8 mouse cellular contexts compared by ENCODE assay signal in the genomic region with DNA sequence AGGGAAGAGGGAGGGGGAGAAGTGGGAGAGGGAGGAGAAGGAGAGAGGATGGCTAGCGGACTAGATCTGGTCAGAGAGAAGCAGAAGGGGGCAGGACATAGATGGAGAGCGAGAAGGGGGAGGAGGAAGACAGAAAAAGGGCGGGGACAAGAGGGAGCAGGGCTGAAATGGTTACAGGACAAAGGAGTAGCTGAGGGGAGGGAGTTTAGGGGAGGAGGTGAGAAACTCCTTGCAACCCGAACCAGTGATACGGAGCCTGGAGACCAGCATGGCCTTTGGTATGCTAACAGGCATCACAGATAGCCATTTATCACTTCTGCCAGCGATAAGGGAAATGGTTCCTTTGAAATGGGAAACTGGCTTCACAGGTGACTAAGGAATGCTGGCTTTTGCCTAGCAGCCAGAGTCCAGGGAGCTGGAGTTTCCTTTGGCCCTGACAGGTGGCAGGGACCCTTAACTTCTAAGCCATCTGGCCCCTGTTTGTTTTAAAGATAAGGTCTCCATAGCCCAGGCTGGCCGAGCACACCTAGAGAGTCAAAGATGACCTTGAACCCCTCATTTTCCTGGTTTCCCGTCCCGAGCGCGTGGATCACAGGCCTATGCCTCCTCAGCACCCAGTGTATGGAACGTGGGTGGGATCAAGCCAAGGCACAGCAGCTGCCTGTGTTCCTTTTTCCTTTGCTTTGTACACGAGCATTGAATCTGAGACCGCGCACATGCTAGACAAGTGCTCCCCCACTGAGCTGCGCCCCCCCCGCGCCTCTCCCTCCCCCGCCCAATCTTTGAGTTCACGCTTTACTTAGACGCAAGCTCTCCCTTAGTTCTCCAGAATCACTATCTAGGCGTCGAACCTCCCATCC. TPM values are rescaled to one million over a fixed set of nuclear protein-coding genes. Genes with fewer than 3 reads are reported as not detected.
A peak's percentile ranks its signal among the peaks of the same experiment; 100 is the strongest.
DNase-seq lines count a peak whose midpoint lies in the region; ATAC-seq lines count a peak whose summit lies in the region.

No protein-coding gene starts in this region.

- H3K27ac ChIP-seq in lung, embryonic 16.5 days (ENCODE audit: low read length), result no peak overlapping the region
- peak overlapping the region; percentile 51; the same call in 1 of the 2 replicates for H3K27ac ChIP-seq in embryonic facial prominence, embryonic 10.5 days (replicated peaks)
- no peak overlapping the region for H3K27ac ChIP-seq in limb, embryonic 15.5 days
- peak overlapping the region; percentile 69 for H3K27ac ChIP-seq in stomach, embryonic 14.5 days (ENCODE audit: low read length)

- peaks cover 11% of the 10 kb centered on the region for H3K4me1 ChIP-seq in lung, embryonic 16.5 days (replicated peaks; ENCODE audit: control insufficient read depth, insufficient read depth, low read length)
- peaks cover 34% of the 10 kb centered on the region for H3K4me1 ChIP-seq in embryonic facial prominence, embryonic 10.5 days
- H3K4me1 ChIP-seq in limb, embryonic 15.5 days, result peaks cover 30% of the 10 kb centered on the region
- peaks cover 7% of the 10 kb centered on the region; the same call in 1 of the 2 replicates for H3K4me1 ChIP-seq in stomach, embryonic 14.5 days (ENCODE audit: control insufficient read depth, insufficient read depth, low read length)

- no peaks in the 10 kb centered on the region for H3K9me3 ChIP-seq in lung, embryonic 16.5 days (ENCODE audit: control insufficient read depth, low read length)
- H3K9me3 ChIP-seq in embryonic facial prominence, embryonic 10.5 days, result no peaks in the 10 kb centered on the region
- H3K9me3 ChIP-seq in limb, embryonic 15.5 days, result no peaks in the 10 kb centered on the region
- no peaks in the 10 kb centered on the region for H3K9me3 ChIP-seq in stomach, embryonic 14.5 days (ENCODE audit: control insufficient read depth, low read depth, low read length)

- H3K9ac ChIP-seq in lung, embryonic 16.5 days (ENCODE audit: low read length), result no peak overlapping the region
- 0 out of 2 replicates have a peak overlapping the region, but pooled peaks have one; percentile 7 for H3K9ac ChIP-seq in limb, embryonic 15.5 days
- no peak overlapping the region for H3K9ac ChIP-seq in stomach, embryonic 14.5 days (replicated peaks; ENCODE audit: low read depth, low read length)

- H3K4me3 ChIP-seq in lung, embryonic 16.5 days (ENCODE audit: low read length), result no peak overlapping the region
- H3K4me3 ChIP-seq in embryonic facial prominence, embryonic 10.5 days, result peak overlapping the region; percentile 35
- H3K4me3 ChIP-seq in limb, embryonic 15.5 days, result no peak overlapping the region
- H3K4me3 ChIP-seq in stomach, embryonic 14.5 days (ENCODE audit: low read depth, low read length), result no peak overlapping the region

- WGBS in lung, embryonic 16.5 days, result 10% methylated on average over 23 of the region's 23 CpGs
- 2% methylated on average over 23 of the region's 23 CpGs for WGBS in embryonic facial prominence, embryonic 10.5 days
- WGBS in limb, embryonic 15.5 days, result 7% methylated on average over 22 of the region's 23 CpGs
- 5% methylated on average over 23 of the region's 23 CpGs for WGBS in stomach, embryonic 14.5 days

- ATAC-seq in lung, embryonic 16.5 days (ENCODE audit: low read depth), result peak; percentile 40; the same call in 1 of the 2 replicates
- ATAC-seq in limb, embryonic 15.5 days (ENCODE audit: insufficient number of reproducible peaks, low FRiP score, low TSS enrichment, low read depth), result no peak
- ATAC-seq in stomach, embryonic 14.5 days (ENCODE audit: insufficient number of reproducible peaks, insufficient read depth, low FRiP score, low read depth), result peak; percentile 85

- peaks cover 11% of the 10 kb centered on the region for H3K27me3 ChIP-seq in lung, embryonic 16.5 days (ENCODE audit: control insufficient read depth, insufficient read depth, low read depth, low read length)
- peaks cover 69% of the 10 kb centered on the region for H3K27me3 ChIP-seq in embryonic facial prominence, embryonic 10.5 days (replicated peaks; ENCODE audit: low read depth, poor library complexity, severe bottlenecking)
- peaks cover 18% of the 10 kb centered on the region for H3K27me3 ChIP-seq in limb, embryonic 15.5 days
- H3K27me3 ChIP-seq in stomach, embryonic 14.5 days (ENCODE audit: control insufficient read depth, insufficient read depth, low read length), result 0 out of 2 replicates have a peak, but pooled peaks cover 5% of the 10 kb centered on the region

- no peaks in the 10 kb centered on the region for H3K36me3 ChIP-seq in lung, embryonic 16.5 days (ENCODE audit: control insufficient read depth, insufficient read depth, low read length)
- no peaks in the 10 kb centered on the region for H3K36me3 ChIP-seq in embryonic facial prominence, embryonic 10.5 days (replicated peaks)
- no peaks in the 10 kb centered on the region for H3K36me3 ChIP-seq in limb, embryonic 15.5 days
- no peaks in the 10 kb centered on the region for H3K36me3 ChIP-seq in stomach, embryonic 14.5 days (ENCODE audit: control insufficient read depth, insufficient read depth, low read length)

- H3K4me2 ChIP-seq in lung, embryonic 16.5 days (ENCODE audit: low read depth, low read length), result no peak overlapping the region; the same call in 1 of the 2 replicates
- H3K4me2 ChIP-seq in limb, embryonic 15.5 days, result peak overlapping the region; percentile 35
- 0 out of 2 replicates have a peak overlapping the region, but pooled peaks have one; percentile 14 for H3K4me2 ChIP-seq in stomach, embryonic 14.5 days (replicated peaks; ENCODE audit: low read depth, low read length)

- DNase-seq in lung, postnatal 10 days, result no peak
- DNase-seq in embryonic facial prominence, embryonic 10.5 days (ENCODE audit: low spot score), result peak; percentile 48
- DNase-seq in layer of hippocampus, postnatal 14 days (ENCODE audit: low spot score in 2 of 2), result no peak
- no peak for DNase-seq in layer of hippocampus, adult 8-10 months (ENCODE audit: low spot score in 2 of 2)
- DNase-seq in layer of hippocampus, postnatal 10 days (ENCODE audit: low spot score in 2 of 2), result no peak

RNA-seq across cellular contexts. Expression of a gene that starts 9.8 kb away (rescaled TPM):
- 41.3 and 43.7 TPM in 2 replicates for polyA plus RNA-seq in lung, embryonic 16.5 days (2015; fragmentation: Nextera tagmentation; extraction: Ambion mirVana)
- polyA plus RNA-seq in embryonic facial prominence, embryonic 10.5 days (2016; fragmentation: Nextera tagmentation; extraction: Ambion mirVana), result 26.0 and 27.5 TPM in 2 replicates
- polyA plus RNA-seq in limb, embryonic 15.5 days (2015; fragmentation: Nextera tagmentation; extraction: Ambion mirVana), result 233 and 345 TPM in 2 replicates
- polyA plus RNA-seq in stomach, embryonic 14.5 days (2014; fragmentation: Nextera tagmentation; extraction: Ambion mirVana), result 62.0 and 62.6 TPM in 2 replicates
- 10 to 100 TPM; 24.9 to 26.0 TPM for total RNA-seq in layer of hippocampus, postnatal 14 days (2021)
- 10 to 100 TPM in 1 of 4 experiments, 1 to 10 TPM in 3; 7.0 to 12.5 (median 8.8) TPM for total RNA-seq in layer of hippocampus, adult 8-10 months (2022)
- 10 to 100 TPM; 23.6 to 29.4 TPM for total RNA-seq in layer of hippocampus, postnatal 10 days (2021)

RNA-seq across cellular contexts. Expression of a gene that starts 33.0 kb away (rescaled TPM):
- polyA plus RNA-seq in lung, embryonic 16.5 days (2015; fragmentation: Nextera tagmentation; extraction: Ambion mirVana), result 1.1 TPM in 2 replicates
- 0.09 and 0.21 TPM in 2 replicates for polyA plus RNA-seq in embryonic facial prominence, embryonic 10.5 days (2016; fragmentation: Nextera tagmentation; extraction: Ambion mirVana)
- 5.1 and 5.6 TPM in 2 replicates for polyA plus RNA-seq in limb, embryonic 15.5 days (2015; fragmentation: Nextera tagmentation; extraction: Ambion mirVana)
- 0.39 and 0.97 TPM in 2 replicates for polyA plus RNA-seq in stomach, embryonic 14.5 days (2014; fragmentation: Nextera tagmentation; extraction: Ambion mirVana)
- under 1 TPM; 0.12 to 0.26 TPM for total RNA-seq in layer of hippocampus, postnatal 14 days (2021)
- total RNA-seq in layer of hippocampus, adult 8-10 months (2022), result under 1 TPM in 2 of 4 experiments, not detected in 2; 0.16 to 0.30 TPM
- total RNA-seq in layer of hippocampus, postnatal 10 days (2021), result under 1 TPM; 0.13 to 0.59 TPM

RNA-seq across cellular contexts. Expression of a gene that starts 48.6 kb away (rescaled TPM):
- polyA plus RNA-seq in lung, embryonic 16.5 days (2015; fragmentation: Nextera tagmentation; extraction: Ambion mirVana), result 563 and 593 TPM in 2 replicates
- polyA plus RNA-seq in embryonic facial prominence, embryonic 10.5 days (2016; fragmentation: Nextera tagmentation; extraction: Ambion mirVana), result 830 and 831 TPM in 2 replicates
- polyA plus RNA-seq in limb, embryonic 15.5 days (2015; fragmentation: Nextera tagmentation; extraction: Ambion mirVana), result 513 and 518 TPM in 2 replicates
- 593 and 674 TPM in 2 replicates for polyA plus RNA-seq in stomach, embryonic 14.5 days (2014; fragmentation: Nextera tagmentation; extraction: Ambion mirVana)
- 100 to 1,000 TPM; 127 to 160 TPM for total RNA-seq in layer of hippocampus, postnatal 14 days (2021)
- total RNA-seq in layer of hippocampus, adult 8-10 months (2022), result 100 to 1,000 TPM; 117 to 141 (median 132) TPM
- 100 to 1,000 TPM; 179 to 207 TPM for total RNA-seq in layer of hippocampus, postnatal 10 days (2021)

Comparison
In these comparisons a context has a peak if more than half of its experiments do, and no peak if none do; other contexts are left out.
1. H3K27ac ChIP-seq: peak in embryonic facial prominence, embryonic 10.5 days (single experiment) and stomach, embryonic 14.5 days (single experiment); none in lung, embryonic 16.5 days (single experiment) and limb, embryonic 15.5 days (single experiment).